Mouse (Mus musculus) liver, adult 2 months (tissue): ENCODE data around the gene Hnrnpk.

Experiments
- CTCF ChIP-seq: fragments of 200-500 bp; IDR thresholded peaks from 2 replicates; pipeline ENCODE4 v1.5.1; 2011; ENCODE audit warnings: low read depth, low read length, control low read depth
- POLR2A ChIP-seq: fragments of 200-500 bp; IDR thresholded peaks from 2 replicates; pipeline ENCODE4 v1.6.1; 2011; ENCODE audit warnings: low read length, control low read depth; ENCODE audit not compliant: insufficient read depth; ENCODE audit errors: extremely low read depth

- TF ChIP-seq CTCF: no peak
- no peak for TF ChIP-seq POLR2A
Observed at GRCm38 (mm10) chr13:58367641-58368040, 35.5 kb downstream of the Hnrnpk start.
